Mouse (Mus musculus): Measurements from ENCODE around the gene Slc24a3.

GRCm38 (mm10) chr2:145233547-145234398, 66.2 kb downstream of the Slc24a3 start:
- no peak for TF ChIP-seq CTCF (IDR thresholded peaks at IDR 0.05; ENCODE audit: insufficient read depth, low read depth, low read length)
- no peak for TF ChIP-seq POLR2A (IDR thresholded peaks at IDR 0.05; ENCODE audit: insufficient read depth, low read depth, low read length)
